Mouse (Mus musculus) E14TG2a.4 (cell line): ENCODE measurements around the gene Plcb3.

ENCODE experiments used
- CTCF ChIP-seq: conservative IDR thresholded peaks from 2 replicates; pipeline ENCODE4 v1.5.1; 2014; ENCODE audit warnings: low read length
- NANOG ChIP-seq: IDR thresholded peaks from 2 replicates; pipeline ENCODE4 v1.6.1; 2014; ENCODE audit warnings: borderline replicate concordance, low read length, mixed read lengths
- POU5F1 ChIP-seq: IDR thresholded peaks from 2 replicates; pipeline ENCODE4 v1.6.1; 2014; ENCODE audit warnings: low read length, borderline replicate concordance

DNA sequence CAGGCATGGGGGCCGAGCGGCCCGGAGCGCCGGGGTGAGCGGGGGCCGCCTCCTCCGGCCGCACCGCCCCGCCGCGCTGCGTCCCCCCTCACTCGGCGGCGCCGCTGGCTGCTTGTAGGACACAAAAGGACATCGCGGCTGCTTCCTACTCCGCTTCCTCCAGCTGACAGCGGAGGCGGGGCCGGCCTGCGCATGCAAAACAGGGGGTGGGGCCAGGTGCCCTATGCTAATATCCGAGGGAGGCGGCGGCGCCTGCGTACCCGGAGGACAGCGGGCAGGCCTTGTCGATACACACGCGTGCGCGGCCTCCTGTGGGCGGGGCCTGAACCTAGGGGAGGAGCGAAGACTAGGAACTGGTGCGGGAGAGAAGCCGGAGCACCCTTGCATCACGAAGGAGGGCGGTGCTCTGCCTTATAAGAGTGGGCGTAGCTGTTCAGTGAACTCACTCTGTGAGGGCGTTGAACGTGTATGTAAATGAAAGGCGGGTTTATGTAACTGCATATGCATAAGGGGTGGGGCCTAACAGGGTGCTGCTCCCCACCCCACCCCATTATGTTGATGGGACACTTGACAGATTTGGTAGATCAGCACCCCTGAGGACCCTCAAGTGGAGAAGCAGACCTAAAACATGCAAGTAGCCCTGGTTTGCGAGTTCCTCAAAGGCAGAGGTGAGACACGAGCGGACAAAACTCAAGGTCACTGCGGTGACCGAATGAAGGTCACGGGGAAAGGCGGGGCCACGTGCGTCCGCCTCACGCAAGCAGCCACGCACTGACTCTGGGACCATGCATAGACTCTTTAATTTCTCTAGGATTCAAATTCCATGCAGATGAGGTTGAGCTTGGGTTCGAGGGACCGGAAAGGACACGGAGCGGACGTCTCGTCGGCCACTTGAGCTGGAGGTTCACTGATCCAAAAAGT, 54.4 kb downstream of the Plcb3 start, which contains the start of gene Esrra:
- no peak for TF ChIP-seq CTCF
- no peak for TF ChIP-seq NANOG
- TF ChIP-seq POU5F1 = peak; percentile 90
